Mouse (Mus musculus): ENCODE results near the gene Nkapd1. TPM values are rescaled to one million over a fixed set of nuclear protein-coding genes. Genes with fewer than 3 reads are reported as not detected.
A peak's percentile ranks its signal among the peaks of the same experiment; 100 is the strongest.

Nkapd1 gene
- total and polyA plus RNA-seq, 3 experiments, result 10.4 to 20.2 TPM; not detected in 1

DNA sequence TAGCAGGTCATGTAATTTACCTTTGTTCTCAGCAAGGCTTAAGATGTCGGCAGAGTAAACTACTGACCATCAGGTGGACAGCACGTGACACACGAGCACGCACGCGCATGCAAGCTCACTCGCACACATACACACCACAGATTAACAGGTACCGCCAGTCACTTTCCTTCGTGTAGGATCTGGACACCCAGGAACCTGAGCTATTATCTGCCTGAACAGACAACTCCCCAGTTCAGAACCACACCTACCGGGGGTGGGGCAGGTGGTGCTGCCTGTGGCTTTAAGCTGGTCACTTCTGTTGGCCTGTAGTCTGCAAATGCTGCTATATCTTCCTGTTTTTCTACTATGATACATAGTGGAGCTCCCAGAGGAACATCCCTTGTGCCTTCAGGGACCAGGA, 33.2 kb upstream of the Nkapd1 start:
- no peak for TF ChIP-seq KAT2A (conservative IDR thresholded peaks at IDR 0.05; ENCODE audit: low read depth, low read length)
- no peak for TF ChIP-seq ZMIZ1 (IDR thresholded peaks at IDR 0.05; ENCODE audit: low read depth, low read length)
- no peak for TF ChIP-seq TBP (IDR thresholded peaks at IDR 0.05; ENCODE audit: low read depth, low read length)
- TF ChIP-seq MXI1 (IDR thresholded peaks at IDR 0.05; ENCODE audit: low read depth, low read length), result no peak
- no peak for TF ChIP-seq POLR2A (IDR thresholded peaks at IDR 0.05; ENCODE audit: control insufficient read depth in 1 of 2, insufficient read depth in 1 of 2, low read depth in 1 of 2, low read length in 2 of 2, poor library complexity in 1 of 2)
- TF ChIP-seq RCOR1 (IDR thresholded peaks at IDR 0.05; ENCODE audit: low read depth, low read length), result no peak
- no peak for TF ChIP-seq ZKSCAN1 (IDR thresholded peaks at IDR 0.05; ENCODE audit: low read depth, low read length)
- TF ChIP-seq MEF2A (IDR thresholded peaks at IDR 0.05; ENCODE audit: extremely low read depth, insufficient replicate concordance, low read depth, low read length, poor library complexity, severe bottlenecking), result no peak
- TF ChIP-seq JUND (IDR thresholded peaks at IDR 0.05; ENCODE audit: low read depth, low read length), result no peak
- no peak for TF ChIP-seq UBTF (IDR thresholded peaks at IDR 0.05; ENCODE audit: borderline replicate concordance, insufficient read depth, low read depth, low read length)
- TF ChIP-seq HCFC1 (IDR thresholded peaks at IDR 0.05; ENCODE audit: low read depth, low read length), result no peak
- no peak for TF ChIP-seq GABPA (IDR thresholded peaks at IDR 0.05; ENCODE audit: low read depth, low read length)
- TF ChIP-seq GATA1 (IDR thresholded peaks at IDR 0.05; ENCODE audit: low read depth, low read length), result no peak
- no peak for TF ChIP-seq MYB (IDR thresholded peaks at IDR 0.05; ENCODE audit: low read depth, low read length)
- TF ChIP-seq MYC (IDR thresholded peaks at IDR 0.05; ENCODE audit: low read depth, low read length), result no peak
- TF ChIP-seq TCF12 (IDR thresholded peaks at IDR 0.05; ENCODE audit: low read depth, low read length), result no peak
- no peak for TF ChIP-seq NRF1 (IDR thresholded peaks at IDR 0.05; ENCODE audit: insufficient read depth, low read depth, low read length, poor library complexity, severe bottlenecking)
- no peak for TF ChIP-seq MAX (IDR thresholded peaks at IDR 0.05; ENCODE audit: low read length)
- TF ChIP-seq CHD2 (IDR thresholded peaks at IDR 0.05; ENCODE audit: low read length), result no peak
- TF ChIP-seq ZC3H11A (IDR thresholded peaks at IDR 0.05; ENCODE audit: low read depth, low read length), result no peak
- no peak overlapping the region for H3K9ac ChIP-seq (ENCODE audit: control insufficient read depth, low read depth, low read length, poor library complexity, severe bottlenecking)

DNA sequence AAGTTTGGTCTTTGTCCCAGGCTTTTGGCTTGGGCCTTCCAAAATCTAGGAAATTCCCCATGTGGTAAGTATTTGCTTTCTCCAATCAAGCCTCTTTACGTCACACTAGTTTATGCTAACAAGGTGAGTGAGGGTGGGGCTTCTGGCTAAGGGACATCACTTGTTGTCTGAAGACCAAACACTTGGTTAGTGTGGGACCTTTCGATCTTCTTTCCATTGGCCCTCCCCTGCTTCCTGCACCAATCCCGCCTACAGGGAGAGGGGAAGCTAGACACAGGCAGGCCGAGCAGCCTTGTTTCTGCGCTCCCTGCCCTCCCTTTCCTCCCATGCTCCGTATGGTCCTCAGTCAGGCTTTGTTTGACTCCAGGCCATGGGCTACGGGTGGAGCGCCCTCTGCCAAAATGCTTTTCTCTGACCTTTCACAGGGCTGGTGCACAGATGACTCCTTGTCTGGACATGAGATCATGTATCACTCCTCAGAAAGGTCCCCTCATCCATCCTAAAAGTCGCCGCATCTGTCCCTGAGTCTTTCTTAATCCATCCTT, 29.6 kb upstream of the Nkapd1 start:
- DNase-seq (ENCODE audit: low read depth, low spot score), result no peak
- H3K27me3 ChIP-seq (ENCODE audit: control insufficient read depth in 1 of 2, insufficient read depth in 2 of 2, low read length in 2 of 2), result no peaks in the 10 kb centered on the region
- no peak overlapping the region for H3K27ac ChIP-seq (ENCODE audit: control insufficient read depth, low read depth, low read length)
- no peak overlapping the region for H3K9ac ChIP-seq (ENCODE audit: control insufficient read depth, low read depth, low read length, poor library complexity, severe bottlenecking)
- no peaks in the 10 kb centered on the region for H3K79me2 ChIP-seq (ENCODE audit: control insufficient read depth, insufficient read depth, low read length, poor library complexity)
- H3K4me1 ChIP-seq (ENCODE audit: control insufficient read depth in 1 of 2, insufficient read depth in 2 of 2, low read length in 2 of 2), result no peaks in the 10 kb centered on the region
- peaks cover 0 to 30% of the 10 kb centered on the region in 2 experiments; a peak in 3 of 4 replicates for H3K36me3 ChIP-seq (ENCODE audit: control insufficient read depth in 1 of 2, insufficient read depth in 2 of 2, low read length in 2 of 2)
- H3K9me3 ChIP-seq (replicated peaks; ENCODE audit: insufficient read depth, low read length), result no peaks in the 10 kb centered on the region
- no peak for TF ChIP-seq ZKSCAN1 (IDR thresholded peaks at IDR 0.05; ENCODE audit: low read depth, low read length)
- H3K4me3 ChIP-seq (ENCODE audit: control insufficient read depth in 1 of 2, insufficient read depth in 1 of 2, low read depth in 2 of 2, low read length in 2 of 2), result no peak overlapping the region

More for the DNA sequence above, 33.2 kb upstream of the Nkapd1 start:
- H3K27ac ChIP-seq (ENCODE audit: control insufficient read depth, low read depth, low read length), result no peak overlapping the region
- H3K79me2 ChIP-seq (ENCODE audit: control insufficient read depth, insufficient read depth, low read length, poor library complexity), result no peaks in the 10 kb centered on the region
- DNase-seq (ENCODE audit: low read depth, low spot score), result peak; percentile 13
- H3K27me3 ChIP-seq (ENCODE audit: control insufficient read depth in 1 of 2, insufficient read depth in 2 of 2, low read length in 2 of 2), result no peaks in the 10 kb centered on the region
- no peaks in the 10 kb centered on the region for H3K9me3 ChIP-seq (replicated peaks; ENCODE audit: insufficient read depth, low read length)
- no peaks in the 10 kb centered on the region for H3K4me1 ChIP-seq (ENCODE audit: control insufficient read depth in 1 of 2, insufficient read depth in 2 of 2, low read length in 2 of 2)
- peaks cover 0 to 28% of the 10 kb centered on the region in 2 experiments; a peak in 3 of 4 replicates for H3K36me3 ChIP-seq (ENCODE audit: control insufficient read depth in 1 of 2, insufficient read depth in 2 of 2, low read length in 2 of 2)
- no peak overlapping the region for H3K4me3 ChIP-seq (ENCODE audit: control insufficient read depth in 1 of 2, insufficient read depth in 1 of 2, low read depth in 2 of 2, low read length in 2 of 2)
